Mouse (Mus musculus) MEL (cell line): ENCODE results near the gene Adarb1.
"Not testable (repeated sequence)": the region's sequence is repeated elsewhere in the genome, so short reads cannot be mapped to it uniquely, and the experiment has no call there.

Experiments
- BHLHE40 ChIP-seq: IDR thresholded peaks from 2 replicates; pipeline ENCODE4 v1.6.1; 2012; ENCODE audit warnings: low read depth, mild to moderate bottlenecking, inconsistent platforms, low read length, improper control_type of control experiment, borderline replicate concordance
- CTCF ChIP-seq, 3 experiments: IDR thresholded peaks in 2 of 3; conservative IDR thresholded peaks in 1 of 3; 2 replicates each; pipeline ENCODE4 v1.5.1; 2011 to 2012; ENCODE audit warnings: low read length in 3 of 3, low read depth in 2 of 3, mild to moderate bottlenecking in 2 of 3, improper control_type of control experiment in 1 of 3, inconsistent platforms in 1 of 3, mixed read lengths in 1 of 3, moderate library complexity in 1 of 3; ENCODE audit not compliant: control insufficient read depth in 1 of 3, insufficient read depth in 1 of 3, poor library complexity in 1 of 3, severe bottlenecking in 1 of 3
- EP300 ChIP-seq, 2 experiments: IDR thresholded peaks; 2 replicates each; pipeline ENCODE4 v1.6.1; 2011; ENCODE audit warnings: improper control_type of control experiment in 2 of 2, low read length in 2 of 2, low read depth in 1 of 2, mild to moderate bottlenecking in 1 of 2
- GATA1 ChIP-seq: IDR thresholded peaks from 2 replicates; pipeline ENCODE4 v1.6.1; 2011; ENCODE audit warnings: low read depth, low read length, improper control_type of control experiment
- KAT2A ChIP-seq: conservative IDR thresholded peaks from 2 replicates; pipeline ENCODE4 v1.6.1; 2012; ENCODE audit warnings: low read depth, low read length, improper control_type of control experiment, inconsistent platforms
- MXI1 ChIP-seq: IDR thresholded peaks from 2 replicates; pipeline ENCODE4 v1.6.1; 2011; ENCODE audit warnings: mild to moderate bottlenecking, low read depth, low read length, improper control_type of control experiment
- NRF1 ChIP-seq: IDR thresholded peaks from 2 replicates; pipeline ENCODE4 v1.6.1; 2014; ENCODE audit warnings: low read depth, mild to moderate bottlenecking, inconsistent platforms, low read length, improper control_type of control experiment, moderate library complexity; ENCODE audit not compliant: poor library complexity, insufficient read depth, severe bottlenecking
- POLR2A ChIP-seq, 2 experiments: IDR thresholded peaks; 2 replicates each; pipeline ENCODE4 v1.6.1; 2011 to 2012; ENCODE audit warnings: low read length in 2 of 2, mild to moderate bottlenecking in 2 of 2, control low read depth in 1 of 2, improper control_type of control experiment in 1 of 2, low read depth in 1 of 2, moderate library complexity in 1 of 2; ENCODE audit not compliant: control insufficient read depth in 1 of 2, insufficient read depth in 1 of 2, poor library complexity in 1 of 2
- RAD21 ChIP-seq: IDR thresholded peaks from 2 replicates; pipeline ENCODE4 v1.6.1; 2011; ENCODE audit warnings: mild to moderate bottlenecking, low read depth, low read length, improper control_type of control experiment
- TAL1 ChIP-seq: IDR thresholded peaks from 2 replicates; pipeline ENCODE4 v1.6.1; 2012; ENCODE audit warnings: mild to moderate bottlenecking, inconsistent platforms, low read length, moderate library complexity, mixed read lengths
- USF1 ChIP-seq: IDR thresholded peaks from 2 replicates; pipeline ENCODE4 v1.6.1; 2014; ENCODE audit warnings: low read depth, mild to moderate bottlenecking, inconsistent platforms, low read length, improper control_type of control experiment, moderate library complexity
- USF2 ChIP-seq, 2 experiments: IDR thresholded peaks; 2 replicates each; pipeline ENCODE4 v1.6.1; 2011 to 2012; ENCODE audit warnings: improper control_type of control experiment in 2 of 2, low read length in 2 of 2, borderline replicate concordance in 1 of 2, inconsistent platforms in 1 of 2, low read depth in 1 of 2, mild to moderate bottlenecking in 1 of 2; ENCODE audit not compliant: insufficient read depth in 1 of 2
- ZKSCAN1 ChIP-seq: IDR thresholded peaks from 2 replicates; pipeline ENCODE4 v1.6.1; 2012; ENCODE audit warnings: low read depth, mild to moderate bottlenecking, inconsistent platforms, low read length, improper control_type of control experiment, moderate library complexity
- ZNF384 ChIP-seq: IDR thresholded peaks from 2 replicates; pipeline ENCODE4 v1.6.1; 2012; ENCODE audit warnings: low read depth, mild to moderate bottlenecking, inconsistent platforms, low read length, improper control_type of control experiment

DNA sequence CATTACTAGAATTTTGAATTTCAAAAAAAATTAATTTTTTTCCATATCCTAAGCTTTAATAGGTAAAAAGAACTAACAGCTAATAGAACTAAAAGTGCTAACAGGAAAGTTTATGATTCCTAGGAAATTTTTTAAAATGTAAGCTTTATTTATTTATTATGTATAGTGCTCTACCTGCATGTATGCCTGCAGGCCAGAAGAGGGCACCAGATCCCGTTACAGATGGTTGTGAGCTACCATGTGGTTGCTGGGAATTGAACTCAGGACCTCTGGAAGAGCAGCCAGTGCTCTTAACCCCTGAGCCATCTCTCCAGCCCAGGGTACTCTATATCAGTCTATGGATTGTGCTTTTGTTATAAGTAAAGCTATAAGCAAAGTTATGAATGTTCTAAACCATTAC, 136.0 kb downstream of the Adarb1 start:
- TF ChIP-seq USF1; ZNF384; MXI1; POLR2A (IDR thresholded peaks at IDR 0.05; ENCODE audit: control insufficient read depth in 1 of 2, insufficient read depth in 1 of 2, low read depth in 1 of 2, low read length in 2 of 2, poor library complexity in 1 of 2); NRF1; BHLHE40; KAT2A; GATA1; TAL1; EP300 (IDR thresholded peaks at IDR 0.05; ENCODE audit: low read depth in 1 of 2, low read length in 2 of 2); ZKSCAN1; USF2 (IDR thresholded peaks at IDR 0.05; ENCODE audit: borderline replicate concordance in 1 of 2, insufficient read depth in 1 of 2, low read depth in 1 of 2, low read length in 2 of 2): not testable (repeated sequence)
- TF ChIP-seq CTCF (IDR thresholded peaks at IDR 0.05 in 2 of 3, conservative IDR thresholded peaks at IDR 0.05 in 1 of 3; ENCODE audit: control insufficient read depth in 1 of 3, insufficient read depth in 1 of 3, low read depth in 2 of 3, low read length in 3 of 3, poor library complexity in 1 of 3, severe bottlenecking in 1 of 3) (peak; percentile 17 to 50 (median 48); a peak in 5 of 6 replicates), RAD21 (peak; percentile 39)
